Mouse (Mus musculus) large intestine, adult 2 months (tissue): ENCODE measurements around the gene Noxo1. TPM values are rescaled to one million over a fixed set of nuclear protein-coding genes. Genes with fewer than 3 reads are reported as not detected.

Experiments
- DNase-seq: peaks from one replicate; pipeline ENCODE4 v3.0.0-alpha.2; 2012; ENCODE audit warnings: low read depth, low spot score
- WGBS: fragments of 180-500 bp; shearing (Covaris S2); methylation state at CpG from one replicate; pipeline ENCODE4 v1.1.7; 2018; 5-methylcytosine and 5-hydroxymethylcytosine counted together
- polyA plus RNA-seq: library from polyadenylated mRNA; depleted of rRNA; stranded (reverse); fragments of >200 nt; gene quantifications from 2 replicates; pipeline ENCODE4 v1.2.3, GENCODE M21; 2012; rRNA removed

The Noxo1 gene
- polyA plus RNA-seq, 1 experiment, result 212 TPM

GRCm38 (mm10) chr17:24735446-24735845 lies 39.4 kb downstream of the Noxo1 start:
- 90% methylated on average over 7 of the region's 7 CpGs for WGBS
- DNase-seq, result no peak

DNA sequence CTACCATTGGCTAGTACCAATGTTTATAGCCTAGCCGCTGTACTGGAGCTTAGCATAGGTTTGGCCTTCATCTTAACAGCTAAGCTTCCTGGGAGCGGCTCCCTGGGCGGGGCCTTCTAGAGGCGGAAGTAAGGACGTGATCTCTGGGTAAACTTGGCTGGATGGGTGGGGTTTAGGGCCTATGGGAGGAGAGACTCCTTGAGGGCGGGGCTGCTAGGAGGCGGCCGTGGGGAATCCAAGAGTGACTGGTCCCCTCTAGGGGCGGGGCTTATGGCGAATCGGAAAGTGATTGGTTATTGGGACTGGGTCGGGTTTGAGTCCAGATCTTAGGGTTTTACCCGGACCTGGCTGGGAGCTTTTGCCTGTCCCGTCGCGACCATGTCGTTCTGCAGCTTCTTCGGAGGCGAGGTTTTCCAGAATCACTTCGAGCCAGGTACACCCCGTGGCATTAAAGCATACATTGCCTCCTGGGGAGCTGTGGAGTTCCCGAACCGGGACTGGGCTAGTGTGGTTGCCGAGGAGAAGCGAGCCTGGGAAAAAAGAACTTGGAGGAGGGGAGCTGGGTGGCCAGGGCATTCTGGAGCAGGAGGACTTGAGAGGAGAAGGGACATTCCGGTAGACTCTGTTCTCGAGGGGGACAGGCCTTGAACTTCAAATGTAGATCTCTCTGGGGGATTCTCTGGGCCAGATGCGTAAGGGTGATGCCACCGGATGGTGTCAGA lies 40.5 kb downstream of the Noxo1 start, which contains the start of gene Msrb1:
Gene Msrb1 (plus strand): TSS at position 313 of the 722 bp plus-strand sequence.
- DNase-seq, result peak; percentile 100
- WGBS, result 2% methylated on average over 29 of the region's 29 CpGs

- no peak for DNase-seq
- 13% methylated on average over 8 of the region's 8 CpGs for WGBS
Measured at GRCm38 (mm10) chr17:24737135-24737810, 41.2 kb downstream of the Noxo1 start.

GRCm38 (mm10) chr17:24738238-24738637 lies 42.2 kb downstream of the Noxo1 start:
- peak; percentile 63 for DNase-seq
- 33% methylated on average over 4 of the region's 4 CpGs for WGBS

DNA sequence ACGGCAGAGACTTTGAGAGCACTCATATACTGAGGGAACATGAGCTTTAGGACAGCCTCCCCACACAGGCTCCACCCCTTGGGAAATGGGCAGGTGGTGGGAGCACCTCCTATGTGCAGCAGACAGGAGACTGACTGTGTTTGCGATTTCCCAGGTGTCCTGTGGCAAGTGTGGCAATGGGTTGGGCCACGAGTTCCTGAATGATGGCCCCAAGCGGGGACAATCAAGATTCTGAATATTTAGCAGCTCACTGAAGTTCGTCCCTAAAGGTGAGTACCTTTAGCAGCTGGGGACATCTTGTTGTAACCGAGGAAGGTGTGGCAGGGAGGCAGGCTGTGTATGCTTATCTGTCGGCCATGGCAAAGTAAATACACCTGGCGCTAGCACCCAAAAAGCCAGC lies 43.9 kb downstream of the Noxo1 start:
- WGBS, result 37% methylated on average over 8 of the region's 8 CpGs
- no peak for DNase-seq

DNA sequence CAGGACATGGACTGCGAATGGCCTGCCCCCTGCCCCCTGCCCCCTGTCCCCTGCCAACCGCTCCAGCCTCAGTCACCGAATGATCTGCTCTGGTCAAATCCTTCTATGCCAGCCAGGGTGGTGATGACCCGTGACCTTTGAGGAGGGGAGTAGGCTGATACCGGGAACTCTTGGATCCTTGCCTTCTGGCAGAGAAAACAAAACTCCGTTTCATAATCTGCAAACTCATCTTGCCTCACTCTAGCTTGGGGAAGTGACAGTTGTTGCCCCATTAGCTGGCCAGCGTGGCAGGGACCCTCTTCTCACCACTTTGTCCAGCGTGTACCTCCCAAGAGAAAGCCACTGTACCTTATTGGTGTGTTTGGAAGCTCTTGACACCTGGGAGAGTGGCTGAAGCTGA lies 46.3 kb downstream of the Noxo1 start:
- WGBS, result 59% methylated on average over 8 of the region's 8 CpGs
- DNase-seq, result no peak

DNA sequence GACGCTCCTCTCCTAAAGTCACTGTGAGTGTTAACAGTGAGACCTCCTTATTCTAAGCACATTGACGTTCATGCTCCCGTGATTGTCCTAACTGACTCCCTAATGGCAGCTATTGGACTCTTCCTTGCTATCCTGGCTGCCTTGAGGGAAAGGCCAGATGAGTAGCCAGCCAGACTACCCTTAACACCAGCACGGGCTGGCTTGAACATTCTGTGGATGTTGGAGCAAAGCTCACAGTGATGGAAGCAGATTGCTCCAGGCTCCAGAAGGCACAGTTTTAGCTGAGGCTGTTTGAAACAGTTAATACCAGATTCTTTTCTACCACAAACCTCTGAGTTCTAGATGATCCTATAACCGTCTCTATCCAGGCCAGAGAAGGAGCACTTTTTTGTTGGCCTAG lies 47.9 kb downstream of the Noxo1 start:
- no peak for DNase-seq
- WGBS, result 75% methylated on average over 5 of the region's 5 CpGs

DNA sequence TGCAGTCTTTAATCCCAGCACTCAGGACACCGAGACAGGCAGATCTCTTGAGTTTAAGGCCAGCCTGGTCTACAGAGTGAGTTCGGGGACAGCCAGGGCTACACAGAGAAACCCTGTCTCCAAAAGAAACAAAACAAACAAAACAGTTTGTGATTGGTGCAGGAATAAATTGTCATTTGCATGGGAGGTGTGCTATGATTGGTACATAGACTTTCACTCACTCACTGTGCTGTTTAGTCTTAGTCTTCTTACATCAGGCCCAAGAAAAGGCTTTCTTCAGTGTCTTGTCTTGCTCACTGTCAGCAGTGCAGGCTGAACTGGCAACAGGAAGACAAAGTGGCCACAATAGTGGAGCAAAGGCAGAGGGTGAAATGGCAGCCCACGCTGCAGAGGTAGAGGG lies 48.3 kb downstream of the Noxo1 start:
- no peak for DNase-seq
- 82% methylated on average over 3 of the region's 3 CpGs for WGBS

GRCm38 (mm10) chr17:24745526-24746497 lies 49.8 kb downstream of the Noxo1 start:
- 22% methylated on average over 7 of the region's 7 CpGs for WGBS
- peak; percentile 69 for DNase-seq

DNA sequence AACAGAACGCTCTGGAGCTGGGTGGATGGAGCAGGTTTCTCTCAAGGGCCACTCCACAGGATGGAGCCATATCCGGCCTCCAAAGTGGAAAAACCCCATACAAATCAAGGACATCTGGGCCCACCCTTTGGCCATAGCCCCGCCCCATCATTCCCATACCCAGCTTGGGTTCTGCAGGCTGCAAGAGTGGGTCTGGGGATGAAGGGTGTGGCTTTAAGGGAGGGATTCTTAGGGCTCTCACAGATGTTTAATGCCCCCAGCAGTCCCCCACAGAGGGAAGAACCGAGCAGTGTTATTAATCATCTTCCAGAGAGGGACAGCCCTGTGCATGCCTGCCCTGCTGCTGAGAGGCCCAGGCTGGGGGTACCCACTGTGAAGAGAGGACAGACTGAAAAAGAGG lies 51.0 kb downstream of the Noxo1 start:
- WGBS, result 60% methylated on average over 4 of the region's 4 CpGs
- no peak for DNase-seq

Other genes starting within 250 kb of the Noxo1 start
- gene E4f1, start 225.9 kb upstream of the Noxo1 start, polyA plus RNA-seq, result 50.4 and 59.4 TPM in 2 replicates
- 82.9 and 90.7 TPM in 2 replicates for gene Pgp, start 225.8 kb upstream of the Noxo1 start, polyA plus RNA-seq
- gene Bricd5, start 222.3 kb upstream of the Noxo1 start, polyA plus RNA-seq, result 2.6 and 2.8 TPM in 2 replicates
- gene Mlst8, start 217.2 kb upstream of the Noxo1 start, polyA plus RNA-seq, result 43.0 and 54.9 TPM in 2 replicates
- 0.26 and 0.59 TPM in 2 replicates for gene Caskin1, start 207.6 kb upstream of the Noxo1 start, polyA plus RNA-seq
- gene Traf7, start 168.3 kb upstream of the Noxo1 start, polyA plus RNA-seq, result 119 and 178 TPM in 2 replicates
- 0.41 and 0.52 TPM in 2 replicates for gene Rab26, start 162.0 kb upstream of the Noxo1 start, polyA plus RNA-seq
- gene Pkd1, start 146.4 kb upstream of the Noxo1 start, polyA plus RNA-seq, result 25.5 and 35.8 TPM in 2 replicates
- gene Tsc2, start 63.6 kb upstream of the Noxo1 start, polyA plus RNA-seq, result 84.7 and 109 TPM in 2 replicates
- 7.3 and 7.5 TPM in 2 replicates for gene Nthl1, start 63.6 kb upstream of the Noxo1 start, polyA plus RNA-seq
- gene Slc9a3r2, start 45.9 kb upstream of the Noxo1 start, polyA plus RNA-seq, result 30.0 and 37.4 TPM in 2 replicates
- not detected in 2 replicates for gene Npw, start 37.8 kb upstream of the Noxo1 start, polyA plus RNA-seq
- 52.1 and 78.3 TPM in 2 replicates for gene Zfp598, start 26.5 kb upstream of the Noxo1 start, polyA plus RNA-seq
- 1.8 and 2.7 TPM in 2 replicates for gene Syngr3, start 6.3 kb upstream of the Noxo1 start, polyA plus RNA-seq
- gene Gfer, start 78 bp upstream of the Noxo1 start, polyA plus RNA-seq, result 22.8 and 22.9 TPM in 2 replicates
- gene Tbl3, start 11.4 kb downstream of the Noxo1 start, polyA plus RNA-seq, result 46.1 and 51.7 TPM in 2 replicates
- gene Rnf151, start 21.8 kb downstream of the Noxo1 start, polyA plus RNA-seq, result 0.12 and 0.35 TPM in 2 replicates
- 3,715 and 4,974 TPM in 2 replicates for gene Rps2, start 21.9 kb downstream of the Noxo1 start, polyA plus RNA-seq
- gene Ndufb10, start 28.2 kb downstream of the Noxo1 start, polyA plus RNA-seq, result 371 and 397 TPM in 2 replicates
- 0.10 and 0.22 TPM in 2 replicates for gene Rpl3l, start 31.6 kb downstream of the Noxo1 start, polyA plus RNA-seq
- gene Msrb1, start 40.4 kb downstream of the Noxo1 start, polyA plus RNA-seq, result 96.0 and 103 TPM in 2 replicates
- gene Hs3st6, start 56.8 kb downstream of the Noxo1 start, polyA plus RNA-seq, result 0.98 and 1.7 TPM in 2 replicates
- gene Meiob, start 108.1 kb downstream of the Noxo1 start, polyA plus RNA-seq, result 0.05 TPM in 1 of 2 replicates, not detected in the other
- gene Hagh, start 143.9 kb downstream of the Noxo1 start, polyA plus RNA-seq, result 105 and 239 TPM in 2 replicates
- 54.7 and 121 TPM in 2 replicates for gene Fahd1, start 154.1 kb downstream of the Noxo1 start, polyA plus RNA-seq
- 1.1 and 1.4 TPM in 2 replicates for gene Igfals, start 169.8 kb downstream of the Noxo1 start, polyA plus RNA-seq
- gene Nubp2, start 190.1 kb downstream of the Noxo1 start, polyA plus RNA-seq, result 37.3 and 41.3 TPM in 2 replicates
- gene Spsb3, start 190.4 kb downstream of the Noxo1 start, polyA plus RNA-seq, result 57.4 and 70.5 TPM in 2 replicates
- 21.6 and 34.0 TPM in 2 replicates for gene Eme2, start 198.9 kb downstream of the Noxo1 start, polyA plus RNA-seq
- gene Mrps34, start 198.9 kb downstream of the Noxo1 start, polyA plus RNA-seq, result 119 and 144 TPM in 2 replicates
- gene Nme3, start 200.3 kb downstream of the Noxo1 start, polyA plus RNA-seq, result 61.2 and 62.9 TPM in 2 replicates
- 41.0 and 69.6 TPM in 2 replicates for gene Mapk8ip3, start 240.7 kb downstream of the Noxo1 start, polyA plus RNA-seq